Mouse (Mus musculus) sigmoid colon, adult 10 weeks (tissue): ENCODE data around the gene Wnk4. TPM values are rescaled to one million over a fixed set of nuclear protein-coding genes. Genes with fewer than 3 reads are reported as not detected.

Source experiments
- polyA plus RNA-seq: library from polyadenylated mRNA; stranded (reverse); fragments of 350-450 nt; fragmentation: Illumina TruSeq; extraction: RNeasy Lipid Tissue Mini Kit (QIAGEN cat#74804); gene quantifications from one replicate; pipeline ENCODE4 v1.2.3, GENCODE M21; 2014; ENCODE audit warnings: low read depth, low replicate concordance

Gene Wnk4
- polyA plus RNA-seq: 1.0 TPM

DNA sequence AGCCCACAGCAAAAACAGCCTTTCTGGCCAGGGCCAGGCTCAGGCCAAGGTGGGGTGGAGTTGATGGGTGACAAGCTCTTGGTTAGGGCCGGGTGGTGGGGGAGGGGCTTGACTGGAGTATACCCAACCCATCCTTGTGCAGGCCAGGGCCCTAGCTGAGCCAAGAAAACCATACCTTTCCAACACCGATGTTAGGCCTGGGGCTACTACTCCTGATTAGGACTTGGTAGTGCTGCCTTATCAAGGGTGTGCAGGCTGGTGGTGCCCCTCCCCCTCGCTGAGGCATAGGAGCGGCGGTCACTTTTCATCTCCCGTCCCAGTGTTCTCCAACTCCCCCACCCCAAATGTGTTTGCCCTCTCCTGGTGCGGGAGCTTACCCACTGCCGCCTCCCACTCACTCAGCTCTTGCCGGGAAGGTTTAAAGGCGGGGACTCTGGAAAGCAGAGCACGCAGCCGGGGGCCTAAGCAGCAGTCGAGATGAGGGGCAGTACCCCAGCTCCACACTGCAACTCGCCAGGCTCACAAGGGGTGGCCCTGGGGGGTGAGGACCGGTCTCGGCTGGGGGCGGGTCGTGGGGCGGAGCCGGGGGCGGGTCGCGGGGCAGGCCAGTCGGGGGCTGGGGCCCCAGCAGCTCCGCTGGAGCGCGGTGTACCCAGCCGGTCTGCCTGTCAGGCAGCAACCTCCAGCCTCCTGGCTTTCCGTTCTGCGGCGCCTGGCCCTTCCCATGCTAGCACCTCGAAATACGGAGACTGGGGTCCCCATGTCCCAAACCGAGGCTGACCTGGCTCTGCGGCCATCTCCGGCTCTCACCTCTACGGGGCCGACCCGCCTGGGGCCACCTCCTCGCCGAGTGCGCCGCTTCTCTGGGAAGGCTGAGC is at the start of gene Wnk4:
TSS of gene Wnk4 (plus strand) at position 620 of the 878 bp plus-strand sequence.

DNA sequence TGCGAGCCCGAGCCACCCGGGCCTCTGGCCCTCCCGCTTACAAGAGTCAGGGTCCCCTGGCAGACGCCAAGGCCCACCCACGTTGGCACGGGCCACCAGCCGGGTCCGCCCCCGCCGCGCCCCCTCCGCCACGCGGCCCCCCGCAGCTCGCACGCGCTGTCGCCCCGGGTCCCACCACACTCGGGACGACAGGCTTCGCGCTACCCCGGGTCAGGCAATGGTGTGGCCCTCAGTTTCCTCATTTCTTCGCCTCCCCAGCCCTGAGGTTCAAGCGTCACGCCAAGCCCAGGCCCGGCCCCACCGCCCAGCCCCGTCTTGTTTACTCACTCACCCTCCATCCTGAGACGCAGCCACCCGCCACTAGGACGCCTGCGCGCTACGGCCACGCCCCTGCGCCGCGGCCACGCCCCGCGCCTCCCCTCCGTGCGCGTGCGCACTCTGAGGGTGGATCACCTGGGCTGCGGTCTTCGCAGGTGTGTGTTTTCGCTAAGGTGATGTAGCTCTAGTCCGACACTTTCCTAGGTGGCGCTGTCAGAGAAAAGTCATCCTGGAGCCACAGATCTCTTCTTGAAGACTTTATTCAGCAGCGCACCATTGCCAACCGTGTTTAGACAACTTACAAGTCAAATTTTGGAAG is 34.2 kb upstream of the Wnk4 start, which contains the start of gene Ezh1:
TSS of gene Ezh1 (minus strand) at position 399 of the 637 bp plus-strand sequence.

DNA sequence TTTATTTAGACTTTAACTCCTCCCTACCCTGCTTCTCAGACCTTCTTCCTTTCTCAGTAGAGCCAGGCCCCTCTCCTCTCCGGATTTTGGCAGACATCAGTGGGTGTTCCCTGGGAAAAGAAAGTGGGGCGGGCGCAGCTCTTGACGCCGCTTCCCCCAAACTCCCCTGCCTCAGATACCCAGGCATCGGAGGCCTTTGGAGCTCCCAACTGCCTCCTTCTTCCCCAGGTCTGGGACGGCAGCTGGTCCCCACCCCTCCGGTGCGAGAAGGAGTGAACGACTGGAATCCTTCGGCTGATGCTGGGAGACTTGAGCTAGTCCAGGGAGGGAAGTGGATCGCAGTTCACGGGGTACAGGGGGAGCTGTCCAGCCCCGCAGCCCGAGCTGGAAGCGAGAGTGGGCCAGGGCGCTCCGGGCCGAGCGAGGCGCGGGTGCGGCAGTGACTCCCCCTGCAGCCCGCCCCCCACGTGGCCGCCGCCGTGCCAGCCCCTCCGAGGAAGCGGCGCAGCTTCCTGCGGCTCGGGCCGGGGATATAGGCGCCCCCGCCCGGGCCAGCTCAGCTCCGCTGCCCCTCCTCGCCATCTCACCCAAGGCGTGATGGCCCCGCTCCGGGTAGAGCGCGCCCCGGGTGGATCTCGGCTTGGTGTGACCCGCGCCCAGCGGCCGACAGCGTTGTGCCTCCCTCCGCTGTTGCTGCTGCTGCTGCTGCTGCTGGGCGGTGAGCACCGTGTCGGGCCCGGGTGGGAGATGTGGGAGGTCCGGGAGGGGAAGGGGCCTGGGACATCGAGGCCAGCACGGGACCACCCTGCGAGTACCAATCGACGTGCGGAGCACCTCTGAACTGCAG is 14.3 kb upstream of the Wnk4 start, which contains the start of gene Ramp2:
TSS of gene Ramp2 (plus strand) at position 174 of the 847 bp plus-strand sequence.

DNA sequence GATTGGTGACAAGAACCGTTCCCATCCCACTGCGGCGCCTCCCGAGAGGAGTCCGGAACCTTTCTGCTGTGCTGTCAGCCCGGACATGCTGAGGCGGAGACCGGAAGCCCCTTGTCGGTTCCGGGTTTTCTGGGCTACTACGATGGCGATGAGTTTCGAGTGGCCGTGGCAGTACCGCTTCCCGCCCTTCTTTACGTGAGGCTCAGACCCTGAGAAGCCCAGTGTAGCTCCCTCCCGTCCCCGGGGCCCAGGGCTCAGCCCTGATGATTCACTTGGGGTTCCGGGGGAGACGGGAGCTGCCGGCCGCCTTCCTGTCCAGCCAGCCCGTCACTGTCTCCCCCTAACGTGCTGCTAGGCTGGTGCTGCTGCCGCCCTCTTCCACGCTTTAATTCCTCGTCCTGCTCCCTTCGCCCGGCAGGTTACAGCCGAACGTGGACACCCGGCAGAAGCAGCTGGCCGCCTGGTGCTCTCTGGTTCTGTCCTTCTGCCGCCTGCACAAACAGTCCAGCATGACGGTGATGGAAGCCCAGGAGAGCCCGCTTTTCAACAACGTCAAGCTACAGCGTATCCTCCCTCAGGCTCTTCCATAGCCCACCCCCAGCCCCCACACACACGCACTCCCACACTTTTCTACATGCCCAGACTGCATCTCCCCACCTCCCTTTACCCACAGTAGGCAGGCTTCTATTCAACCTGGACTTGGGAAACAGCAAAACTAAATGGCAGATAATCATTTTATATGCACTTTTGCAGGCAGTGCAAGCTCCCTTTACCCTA is 6.6 kb upstream of the Wnk4 start, which contains the start of gene Vps25:
TSS of gene Vps25 (plus strand) at position 95 of the 777 bp plus-strand sequence.

GRCm38 (mm10) chr11:101278223-101279192 is 18.1 kb downstream of the Wnk4 start, which contains the start of the genes Cntd1 and Coa3:
Gene Cntd1, plus strand, starts transcription at chr11:101279012.
Gene Coa3, minus strand, starts transcription at chr11:101279114.

DNA sequence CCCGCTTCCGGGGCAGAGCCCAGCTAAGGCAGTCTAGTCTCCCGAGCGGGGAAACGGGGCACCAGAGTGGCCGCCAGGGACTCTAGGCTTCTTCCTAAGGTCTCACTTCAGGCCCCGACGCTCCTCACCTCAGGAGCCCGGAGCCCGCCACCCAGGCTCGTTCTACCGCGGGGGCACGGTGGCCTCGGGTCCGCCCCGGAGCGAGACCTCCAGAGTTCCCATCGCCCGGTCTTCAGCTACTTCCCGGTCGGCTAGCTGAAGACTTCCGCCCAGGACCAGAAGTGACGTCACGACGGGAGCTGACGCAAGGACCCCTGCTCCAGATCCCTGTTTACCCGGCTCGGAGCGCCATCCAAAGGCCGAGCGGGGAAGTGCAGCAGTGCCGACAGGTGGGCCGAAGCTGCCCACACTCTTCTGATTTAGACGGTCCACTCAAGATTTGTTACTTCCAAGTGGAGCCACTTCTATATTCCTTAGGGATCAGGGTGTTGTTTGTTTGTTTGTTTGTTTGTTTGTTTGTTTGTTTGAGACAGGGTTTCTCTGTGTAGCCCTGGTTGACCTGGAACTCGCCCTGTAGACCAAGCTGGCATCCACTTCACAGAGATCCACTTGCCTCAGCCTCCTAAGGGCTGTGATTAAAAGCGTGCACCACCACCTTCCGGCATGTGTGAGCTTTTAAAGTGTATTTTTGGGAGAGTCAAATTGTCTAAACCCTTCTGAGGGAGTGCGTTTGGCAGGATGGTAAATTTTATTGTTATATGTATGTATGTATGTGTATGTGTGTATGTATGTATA is 41.8 kb downstream of the Wnk4 start, which contains the start of gene Becn1:
TSS of gene Becn1 (minus strand) at position 283 of the 795 bp plus-strand sequence.

DNA sequence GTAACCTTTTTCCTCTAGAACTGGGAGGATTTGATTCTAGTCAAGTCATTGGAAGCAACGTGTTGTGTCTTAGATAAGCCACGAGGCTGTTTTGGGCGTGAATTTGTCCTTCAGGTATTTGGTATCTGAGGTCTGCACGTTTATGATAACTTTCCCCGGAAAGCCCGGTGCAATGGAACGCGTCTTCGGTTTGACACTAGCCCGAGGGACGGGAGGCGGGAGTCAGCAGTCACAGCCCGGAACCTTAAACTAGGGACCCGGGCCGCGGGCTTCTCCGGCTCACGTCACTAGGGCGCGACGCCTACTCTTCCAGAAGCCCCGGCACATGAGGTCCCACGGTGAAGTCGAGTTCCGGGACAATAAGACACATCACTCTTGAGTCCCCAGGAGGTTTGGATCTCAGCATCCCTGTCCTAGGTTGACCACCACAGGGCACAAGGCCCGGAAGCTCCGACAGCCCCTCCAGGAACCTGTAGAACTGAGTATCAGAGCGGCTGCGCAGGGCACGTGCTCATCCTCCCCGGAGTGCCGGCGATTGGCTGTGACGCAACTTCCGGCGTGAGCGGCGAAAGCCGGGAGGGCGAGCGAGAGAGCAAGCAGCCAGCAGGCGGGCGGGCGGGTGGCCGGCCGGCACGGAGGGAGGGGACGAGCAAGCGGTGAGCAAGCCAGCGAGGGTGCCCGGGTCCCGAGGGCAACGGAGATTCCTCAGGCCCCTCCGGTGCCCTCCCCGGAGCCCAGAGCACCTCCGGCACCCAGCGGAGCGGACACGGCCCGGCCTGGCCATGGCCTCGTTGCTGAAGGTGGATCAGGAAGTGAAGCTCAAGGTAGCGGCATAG is 55.5 kb downstream of the Wnk4 start, which contains the start of gene Psme3:
TSS of gene Psme3 (plus strand) at position 549 of the 836 bp plus-strand sequence.

DNA sequence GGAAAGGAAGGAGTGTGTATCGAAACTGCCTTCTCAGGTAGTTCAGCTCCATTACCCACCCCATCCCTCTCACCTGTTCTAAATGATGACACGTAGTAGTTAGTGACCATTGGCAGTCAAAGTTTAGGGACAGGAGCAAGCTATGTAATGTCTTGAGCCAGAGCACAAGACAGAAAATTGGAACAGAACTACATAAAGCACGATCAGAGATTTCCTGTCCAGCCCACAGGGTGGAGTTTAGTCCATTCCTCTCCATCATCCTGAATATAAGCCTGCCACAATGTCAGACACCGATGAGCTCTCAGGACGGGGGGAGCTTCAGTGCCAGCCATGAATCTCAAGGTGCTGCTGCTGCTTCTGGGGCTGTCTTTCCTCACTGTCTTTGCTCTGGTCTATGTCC is 64.4 kb downstream of the Wnk4 start, which contains the start of gene Aoc2:
TSS of gene Aoc2 (plus strand) at position 301 of the 400 bp plus-strand sequence.

Other genes with a start within 250 kb of the Wnk4 start
- 0.47 TPM for gene Naglu, start 190.6 kb upstream of the Wnk4 start, polyA plus RNA-seq
- gene Hsd17b1, start 182.2 kb upstream of the Wnk4 start, polyA plus RNA-seq: not detected
- 2.2 TPM for gene Coasy, start 178.0 kb upstream of the Wnk4 start, polyA plus RNA-seq
- gene Mlx, start 173.3 kb upstream of the Wnk4 start, polyA plus RNA-seq: 98.1 TPM
- 0.88 TPM for gene Psmc3ip, start 165.1 kb upstream of the Wnk4 start, polyA plus RNA-seq
- 54.4 TPM for gene Retreg3, start 140.7 kb upstream of the Wnk4 start, polyA plus RNA-seq
- 0.98 TPM for gene Tubg1, start 140.6 kb upstream of the Wnk4 start, polyA plus RNA-seq
- 0.25 TPM for gene Tubg2, start 104.7 kb upstream of the Wnk4 start, polyA plus RNA-seq
- gene Cntnap1, start 90.0 kb upstream of the Wnk4 start, polyA plus RNA-seq: 0.28 TPM
- gene Plekhh3, start 89.2 kb upstream of the Wnk4 start, polyA plus RNA-seq: 1.8 TPM
- not detected for gene Ccr10, start 85.1 kb upstream of the Wnk4 start, polyA plus RNA-seq
- 48.0 TPM for gene Ezh1, start 34.1 kb upstream of the Wnk4 start, polyA plus RNA-seq
- 4.3 TPM for gene Ramp2, start 14.5 kb upstream of the Wnk4 start, polyA plus RNA-seq
- gene Vps25, start 6.9 kb upstream of the Wnk4 start, polyA plus RNA-seq: 81.9 TPM
- gene Cntd1, start 18.4 kb downstream of the Wnk4 start, polyA plus RNA-seq: 8.1 TPM
- gene Coa3, start 18.5 kb downstream of the Wnk4 start, polyA plus RNA-seq: 9.6 TPM
- gene Becn1, start 41.7 kb downstream of the Wnk4 start, polyA plus RNA-seq: 138 TPM
- 161 TPM for gene Psme3, start 55.6 kb downstream of the Wnk4 start, polyA plus RNA-seq
- 0.38 TPM for gene Aoc2, start 64.5 kb downstream of the Wnk4 start, polyA plus RNA-seq
- gene Aoc3, start 70.0 kb downstream of the Wnk4 start, polyA plus RNA-seq: 15.5 TPM
- not detected for gene G6pc, start 107.0 kb downstream of the Wnk4 start, polyA plus RNA-seq
- gene Aarsd1, start 157.0 kb downstream of the Wnk4 start, polyA plus RNA-seq: 5.4 TPM
- gene Gm27029, start 164.2 kb downstream of the Wnk4 start, polyA plus RNA-seq: not detected
- gene Rundc1, start 164.5 kb downstream of the Wnk4 start, polyA plus RNA-seq: 3.9 TPM
- 4.9 TPM for gene Ptges3l, start 164.8 kb downstream of the Wnk4 start, polyA plus RNA-seq
- gene Rpl27, start 181.7 kb downstream of the Wnk4 start, polyA plus RNA-seq: 57.4 TPM
- 2.3 TPM for gene Ifi35, start 187.8 kb downstream of the Wnk4 start, polyA plus RNA-seq
- gene Rnd2, start 204.4 kb downstream of the Wnk4 start, polyA plus RNA-seq: 3.3 TPM
- 1.4 TPM for gene Vat1, start 205.7 kb downstream of the Wnk4 start, polyA plus RNA-seq